Mouse (Mus musculus) T-helper 2 cell (primary cell): ENCODE results near the gene Hgfac.

Source experiments
- in situ Hi-C: fragments of 300-600 bp; cut with MboI, MseI; formaldehyde crosslinking; loops from one replicate; pipeline ENCODE4 v1.15.1; 2025; ENCODE audit warnings: high pct_unique_total_duplicates

Hgfac gene

DNA sequence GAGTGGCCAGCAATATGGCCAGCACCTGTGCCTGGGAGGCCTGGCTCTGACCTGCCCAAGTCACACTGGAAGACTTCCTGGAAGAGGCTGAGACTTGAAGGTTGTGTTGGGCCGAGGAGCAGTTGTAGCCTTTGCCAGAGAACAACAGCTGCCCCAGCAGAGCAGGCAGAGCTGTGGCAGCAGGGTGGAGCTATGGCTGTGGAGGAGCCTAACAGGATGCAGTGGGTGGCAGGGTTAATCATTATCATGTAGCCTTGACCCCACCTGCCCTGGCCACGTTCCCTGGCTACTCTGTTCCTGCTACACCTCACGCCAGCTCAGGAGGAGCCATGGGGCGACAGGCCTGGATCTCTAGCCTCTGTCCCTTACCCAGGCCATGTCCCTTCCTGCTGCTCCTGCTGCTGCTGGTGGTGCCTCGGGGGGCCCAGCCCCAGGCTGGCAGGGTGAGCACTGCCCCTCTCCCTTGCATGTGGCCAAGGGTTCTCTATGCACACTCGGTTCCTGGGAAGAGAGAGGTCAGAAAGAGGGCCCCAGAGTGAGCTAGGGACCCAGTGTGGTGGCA is at the start of gene Hgfac:
Gene Hgfac, plus strand, starts transcription at position 242 of the 562 bp plus-strand sequence.
- in situ Hi-C loops = no loop called here

DNA sequence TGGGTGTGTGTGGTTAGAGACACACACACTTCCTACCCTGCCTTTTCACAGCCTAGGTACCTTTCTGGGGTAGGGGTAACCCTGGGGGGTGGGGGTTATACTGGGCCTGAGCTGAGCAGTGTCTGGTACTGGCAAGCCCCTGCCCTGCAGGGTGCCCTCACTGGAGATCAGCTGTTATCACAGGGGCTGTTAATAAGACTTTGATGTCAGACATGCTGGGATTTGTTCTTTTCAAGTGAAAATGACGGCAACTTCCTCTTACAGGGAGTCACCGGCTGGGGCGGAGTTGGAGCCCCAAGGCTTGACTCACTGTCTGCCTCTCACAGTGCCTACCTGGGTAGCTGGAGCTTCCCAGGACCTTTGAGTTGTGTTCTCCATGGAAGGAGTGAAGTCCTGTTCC is 42.6 kb upstream of the Hgfac start:
- in situ Hi-C loops = no loop called here

DNA sequence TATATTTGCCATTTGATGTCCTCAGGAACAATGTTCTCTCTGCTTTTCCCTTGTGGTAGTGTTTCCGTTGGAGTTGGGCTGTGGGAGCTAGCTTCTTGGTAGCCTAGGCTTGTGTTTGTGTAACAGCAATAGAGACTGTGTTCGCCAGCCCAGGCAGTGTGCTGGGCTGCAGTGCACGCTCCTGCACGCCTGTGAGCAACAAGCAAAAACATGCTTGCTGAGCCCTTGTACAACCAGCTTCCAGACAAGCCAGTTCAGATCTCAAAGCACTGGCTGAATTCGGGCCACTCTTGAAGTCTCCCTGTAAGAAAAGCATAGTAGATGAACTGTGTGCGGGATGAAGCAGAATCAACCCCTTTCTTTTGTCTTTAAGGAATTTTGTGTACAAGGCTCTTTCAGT is 42.0 kb upstream of the Hgfac start:
- in situ Hi-C loops = no loop called here

DNA sequence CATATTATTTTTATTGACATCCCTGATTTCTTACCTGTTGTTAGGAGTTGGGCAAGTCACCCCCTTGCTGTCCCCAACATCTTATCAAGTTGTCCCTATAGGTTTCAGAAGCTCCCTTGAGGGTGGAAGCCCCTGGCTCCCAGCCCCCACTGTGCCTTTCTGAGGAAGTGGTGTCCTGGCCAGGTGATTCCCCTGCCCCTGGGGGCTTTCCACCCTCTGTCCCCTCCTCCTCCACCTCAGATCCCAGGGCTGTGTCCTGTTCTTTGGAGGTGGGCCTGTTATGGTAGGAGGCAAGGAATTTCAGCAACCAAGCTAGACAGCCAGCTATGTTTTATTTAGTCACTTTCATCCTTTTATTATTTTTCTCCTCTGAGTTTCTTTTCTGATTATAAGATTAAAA is 41.0 kb upstream of the Hgfac start:
- in situ Hi-C loops = loop anchor here (10.0 kb wide), 1 partner anchor 1304 kb away; no protein-coding TSS in a partner anchor

DNA sequence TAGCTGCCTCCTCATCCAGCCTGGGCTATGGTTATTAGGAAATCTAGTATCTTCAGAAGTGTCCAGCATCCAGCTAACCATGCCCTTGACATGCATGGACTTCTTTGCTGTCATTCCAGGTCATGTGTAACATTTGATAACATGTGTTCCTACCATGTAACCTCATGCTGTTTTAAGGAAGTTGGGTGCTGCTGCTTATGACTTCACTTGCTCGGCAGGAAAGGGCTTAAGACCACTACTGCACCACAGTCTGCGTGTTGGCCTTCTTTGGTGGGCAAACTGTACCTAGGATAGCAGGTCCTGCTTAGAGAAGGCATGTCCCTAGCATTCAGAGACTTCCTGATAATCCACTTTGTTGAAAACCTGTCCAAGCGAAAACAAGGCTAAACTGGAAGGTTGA is 40.2 kb upstream of the Hgfac start:
- in situ Hi-C loops = loop anchor here (10.0 kb wide), 1 partner anchor 1304 kb away; no protein-coding TSS in a partner anchor

DNA sequence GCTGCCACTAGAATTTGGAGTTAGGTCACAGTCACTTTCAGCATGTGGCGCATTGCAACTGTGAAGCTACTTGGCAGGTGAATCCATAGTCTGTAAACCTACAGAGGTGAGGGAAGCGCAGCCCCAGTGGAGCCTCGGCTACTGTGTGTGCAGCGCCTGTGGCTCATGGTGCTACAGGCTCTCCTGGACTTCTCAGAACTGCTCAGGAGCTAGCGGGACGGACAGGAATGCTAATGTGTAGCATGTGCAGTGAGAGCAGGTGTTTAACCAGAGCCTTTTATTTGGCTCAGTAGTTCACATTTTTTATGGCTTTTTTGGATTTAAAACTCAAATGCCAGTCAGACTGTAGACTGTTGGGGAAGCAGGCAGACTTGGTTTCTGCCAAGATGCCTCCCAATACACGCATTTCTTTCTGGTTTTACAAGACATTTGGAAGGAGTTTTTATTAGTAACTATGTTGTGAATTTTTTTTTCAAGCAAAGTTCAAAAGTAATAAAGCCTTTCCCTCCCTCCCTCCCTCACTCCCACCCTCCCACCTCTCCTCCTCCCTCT is 37.6 kb upstream of the Hgfac start:
- in situ Hi-C loops = loop anchor here (10.0 kb wide), 1 partner anchor 1301 kb away; no protein-coding TSS in a partner anchor

DNA sequence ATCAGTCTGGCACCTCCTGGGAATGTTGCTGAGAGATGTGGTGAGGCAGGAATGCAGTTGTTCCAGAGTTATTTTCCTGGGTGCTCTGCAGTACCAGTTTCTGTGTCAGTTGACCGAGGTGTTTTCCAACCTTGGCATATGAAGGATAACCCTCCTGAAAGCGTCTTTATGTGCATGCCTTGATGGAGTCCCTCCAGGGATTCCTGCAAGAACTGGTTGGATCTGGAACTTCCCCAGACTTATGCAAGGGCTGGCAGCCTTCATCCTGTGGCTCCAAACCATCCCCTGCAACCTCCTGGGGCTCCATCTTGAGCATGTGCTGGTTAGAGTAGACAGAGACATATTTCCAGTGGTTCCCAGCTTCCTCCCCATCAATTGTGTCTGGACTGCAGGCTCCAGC is 36.5 kb upstream of the Hgfac start:
- in situ Hi-C loops = loop anchor here (10.0 kb wide), 1 partner anchor 1300 kb away; no protein-coding TSS in a partner anchor

DNA sequence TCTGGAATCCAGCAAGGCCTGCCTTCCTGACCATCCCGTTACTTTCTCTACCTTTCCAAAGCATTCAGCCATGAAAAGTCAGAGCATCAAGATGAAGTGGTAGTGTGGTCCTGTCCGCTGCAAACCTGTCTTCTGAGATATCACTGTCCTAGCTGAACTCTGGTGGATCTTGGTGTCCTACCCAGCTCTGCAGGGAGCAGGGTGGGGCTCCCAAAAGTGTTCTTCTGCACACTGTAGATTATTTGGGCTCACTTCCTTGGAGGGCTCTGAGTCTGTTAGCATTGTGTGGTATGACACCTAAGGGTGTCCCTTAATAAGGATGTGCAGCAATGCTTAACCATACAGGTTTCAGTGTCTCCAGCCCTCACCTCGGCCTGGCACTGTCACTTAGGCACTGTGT is 35.6 kb upstream of the Hgfac start:
- in situ Hi-C loops = loop anchor here (10.0 kb wide), 1 partner anchor 1299 kb away; no protein-coding TSS in a partner anchor

DNA sequence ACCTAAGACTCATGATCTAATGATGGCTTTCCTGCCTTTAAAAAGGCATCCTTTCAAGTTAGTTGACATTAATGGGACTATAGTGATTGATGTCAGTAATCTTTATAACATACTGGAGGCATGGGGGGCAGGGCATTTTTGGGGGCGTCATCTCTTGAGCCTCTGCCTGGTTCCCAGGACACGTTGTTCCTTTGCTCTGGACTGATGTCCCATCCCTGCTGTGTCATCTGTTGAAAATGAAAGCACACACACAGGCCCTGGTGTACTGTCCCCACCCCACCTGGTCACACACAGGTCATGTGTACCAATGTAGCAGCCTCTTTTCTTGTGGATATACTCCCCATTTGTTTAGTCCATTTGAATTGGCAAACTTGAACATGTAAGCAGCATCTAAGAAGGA is 34.7 kb upstream of the Hgfac start:
- in situ Hi-C loops = loop anchor here (10.0 kb wide), 1 partner anchor 1298 kb away; no protein-coding TSS in a partner anchor

DNA sequence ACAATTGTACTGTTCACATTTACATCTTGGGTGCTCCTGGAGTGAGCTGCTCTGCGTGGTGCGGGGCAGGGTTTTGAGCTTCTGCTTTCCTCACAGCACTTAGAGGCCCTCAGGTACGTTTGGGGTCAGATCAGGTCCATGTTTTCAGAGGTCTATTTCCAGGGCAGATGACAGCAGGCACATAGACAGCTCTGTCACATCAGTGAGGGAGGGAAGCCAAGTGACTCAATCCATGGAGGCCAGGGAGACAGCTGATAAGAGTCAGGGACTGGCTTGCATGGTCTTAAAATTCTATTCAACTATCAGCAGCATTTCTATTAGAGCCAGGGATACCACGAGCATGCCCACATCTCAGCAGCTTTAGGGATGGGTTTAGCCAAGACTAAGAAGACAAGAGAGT is 32.1 kb upstream of the Hgfac start:
- in situ Hi-C loops = loop anchor here (10.0 kb wide), 1 partner anchor 1296 kb away; no protein-coding TSS in a partner anchor

DNA sequence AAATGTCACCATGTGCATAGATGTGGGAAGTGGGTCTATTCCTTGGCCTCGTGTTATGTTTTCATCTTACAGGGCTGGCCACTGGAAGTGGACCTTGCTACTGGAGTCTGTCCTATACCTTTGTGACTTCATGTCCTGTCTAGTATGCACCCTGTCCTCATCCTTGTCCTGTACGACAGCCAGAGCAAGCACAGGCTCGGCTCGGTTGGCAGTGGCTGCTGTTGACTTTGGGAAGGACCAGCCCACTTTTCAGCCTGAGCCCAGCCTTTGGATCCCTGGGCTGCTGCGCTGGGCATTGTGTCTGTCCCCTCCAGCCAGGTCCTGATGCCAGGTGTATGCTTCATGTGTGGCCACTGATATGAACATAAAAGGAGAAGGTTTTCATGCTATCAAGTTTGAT is 30.7 kb upstream of the Hgfac start:
- in situ Hi-C loops = no loop called here

DNA sequence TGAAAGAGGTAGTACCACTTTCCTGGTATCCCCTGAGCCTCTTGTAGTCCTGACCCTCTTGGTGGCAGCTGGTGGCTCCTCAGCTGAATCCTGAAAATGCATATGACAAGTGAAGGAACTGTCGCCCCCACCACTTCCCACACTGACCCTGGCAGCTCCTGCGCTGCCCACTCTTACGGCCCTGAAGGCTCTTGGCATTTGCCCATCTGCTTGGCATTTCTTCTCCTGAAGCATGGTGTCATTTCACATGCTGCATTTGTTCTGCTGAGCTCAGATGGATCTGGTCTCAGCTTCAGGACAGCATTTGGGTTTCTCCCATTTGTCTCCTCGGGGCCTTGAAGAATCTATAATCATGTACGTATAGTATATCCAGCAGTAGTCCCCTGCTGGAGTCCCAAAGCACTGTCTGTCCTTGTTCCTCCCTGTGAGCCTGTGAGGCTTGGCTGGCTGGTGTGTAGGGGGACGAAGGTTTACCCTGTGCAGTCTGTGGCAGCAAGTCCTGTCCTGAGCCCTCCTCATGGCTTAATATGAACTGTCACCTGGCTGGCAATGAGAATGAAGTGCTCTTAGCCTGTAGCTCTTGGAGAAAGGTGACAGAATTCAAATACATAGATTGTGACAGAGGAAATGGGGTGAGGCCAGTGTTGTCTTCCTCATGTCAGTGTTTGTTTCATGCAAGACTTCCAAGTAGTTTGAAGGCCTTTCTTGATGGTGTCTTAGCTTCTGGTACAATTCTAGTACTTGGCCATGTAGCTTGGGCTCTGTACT is 30.0 kb upstream of the Hgfac start:
- in situ Hi-C loops = no loop called here

DNA sequence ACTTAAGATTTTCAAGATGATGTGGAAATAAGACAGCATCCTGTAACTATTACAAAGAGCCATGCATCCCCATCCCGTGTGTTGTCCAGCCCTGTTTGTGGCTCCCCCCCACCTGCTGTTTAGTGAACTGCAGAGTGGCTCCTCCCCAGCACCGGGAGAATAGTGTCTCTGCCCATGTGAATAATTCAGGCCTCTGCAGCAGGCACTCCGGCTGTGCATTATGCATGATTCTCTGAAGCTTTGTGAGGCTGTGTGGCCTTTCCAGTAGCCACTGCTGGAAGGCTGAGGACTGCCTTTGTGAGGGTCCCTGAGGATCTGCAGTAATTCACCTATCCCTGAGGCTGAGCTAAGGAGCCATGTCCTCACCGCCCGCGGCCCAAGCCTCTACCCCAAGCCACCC is 27.3 kb upstream of the Hgfac start:
- in situ Hi-C loops = no loop called here

DNA sequence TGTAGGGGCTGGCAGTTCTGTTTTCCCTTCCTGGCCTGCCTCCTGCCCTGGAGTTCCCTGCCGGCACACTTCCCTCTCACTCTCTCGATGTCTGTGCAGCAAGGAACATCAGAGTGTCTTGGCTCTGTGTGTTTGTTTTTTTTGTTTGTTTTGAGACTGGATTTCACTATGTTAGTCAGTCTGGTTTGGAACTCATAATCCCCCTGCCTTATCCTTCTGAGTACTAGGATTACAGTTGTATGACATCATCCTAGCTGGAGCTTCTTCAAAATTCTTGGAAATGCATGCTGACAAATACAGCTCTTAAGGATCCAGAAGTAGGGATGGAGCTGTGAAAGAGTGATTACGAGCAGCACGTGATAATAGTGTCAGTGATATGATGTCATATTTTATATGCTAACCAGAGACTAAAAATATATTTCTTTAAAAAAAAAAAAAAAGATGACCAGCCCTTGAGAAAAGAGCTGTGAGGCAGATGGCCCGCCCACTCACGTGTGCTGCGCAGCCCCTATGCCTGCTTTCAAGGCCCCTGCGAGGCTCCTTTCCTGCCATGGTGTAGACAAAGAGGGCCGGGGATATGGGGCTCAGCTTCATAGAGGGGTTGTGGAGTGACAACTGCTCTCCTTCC is 21.5 kb upstream of the Hgfac start:
- in situ Hi-C loops = no loop called here

DNA sequence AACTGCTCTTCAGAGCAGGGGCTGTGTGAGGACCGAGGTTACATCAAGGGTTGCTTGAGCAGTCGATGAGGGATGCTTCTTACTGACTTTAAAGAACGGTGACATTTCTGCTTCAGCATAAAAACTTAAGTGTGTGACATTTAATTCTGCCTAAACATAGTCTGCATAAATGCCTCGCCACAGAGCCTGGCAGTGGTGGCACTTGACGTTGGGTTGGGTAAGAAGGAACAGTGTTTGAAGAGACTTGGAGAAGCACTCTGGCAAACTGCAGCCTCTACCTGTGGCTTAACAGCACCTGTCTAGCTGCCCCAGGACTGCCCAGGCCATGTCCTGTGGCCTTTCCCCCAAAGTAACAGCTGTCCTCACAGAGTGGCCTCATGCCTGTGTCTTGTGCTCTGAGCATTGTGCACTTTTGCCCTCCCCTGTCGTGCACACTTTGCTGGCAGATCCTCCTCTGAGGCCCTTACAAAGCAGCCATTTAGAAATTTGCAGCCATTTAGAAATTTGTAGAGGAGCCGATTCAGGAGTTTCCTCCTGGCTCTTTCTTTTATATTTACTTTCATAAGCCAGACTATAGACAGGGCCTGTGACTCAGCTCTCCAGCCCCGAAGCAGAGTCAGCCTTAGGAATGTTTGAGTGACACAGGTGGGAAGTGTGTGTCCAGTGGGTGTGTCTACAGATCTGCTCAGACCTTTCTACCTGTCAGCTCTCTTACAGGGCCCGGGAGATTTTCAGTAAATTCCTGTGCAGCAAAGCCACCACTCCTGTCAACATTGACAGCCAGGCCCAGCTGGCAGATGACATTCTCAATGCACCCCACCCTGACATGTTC is 20.7 kb upstream of the Hgfac start:
- in situ Hi-C loops = no loop called here

DNA sequence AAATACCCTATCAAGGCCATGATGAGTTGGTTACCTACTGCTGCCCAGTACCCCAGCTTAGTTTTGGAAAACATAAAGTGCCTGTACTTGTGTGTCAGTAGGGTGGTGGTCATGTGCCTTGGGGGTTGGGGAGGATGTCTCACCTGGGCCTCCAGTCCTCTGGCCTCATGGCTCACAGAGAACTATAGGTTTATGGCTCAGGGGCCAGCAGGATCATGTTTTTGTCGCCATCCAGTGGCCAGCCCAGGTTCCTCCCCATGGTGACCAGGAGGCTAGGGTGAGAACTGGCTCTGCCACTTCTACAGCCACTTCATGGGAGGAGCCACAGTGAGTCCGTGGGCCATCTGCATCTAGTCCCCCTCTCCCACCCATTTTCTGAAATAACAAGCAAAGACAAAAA is 16.3 kb upstream of the Hgfac start:
- in situ Hi-C loops = loop anchor here (5.0 kb wide), 1 partner anchor 38 kb away; no protein-coding TSS in a partner anchor

DNA sequence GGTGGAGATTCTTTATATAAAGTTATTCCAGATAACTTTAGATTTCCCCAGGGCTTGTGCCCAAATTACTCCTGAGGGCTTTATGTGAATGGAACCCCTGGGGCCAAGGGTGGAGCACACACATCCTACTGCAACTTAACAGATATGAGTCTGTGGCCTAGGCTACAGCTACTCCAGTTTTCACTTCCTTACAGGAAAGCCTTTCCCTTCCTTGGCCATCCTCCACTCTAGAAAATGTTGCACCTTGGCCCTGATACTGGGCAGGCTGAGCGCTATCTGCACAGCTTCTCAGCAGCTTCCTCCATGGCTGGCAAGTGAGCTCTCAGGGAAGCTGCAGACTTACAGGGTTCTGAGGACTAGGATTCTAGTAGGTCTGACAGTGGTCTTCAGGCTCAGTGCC is 12.0 kb upstream of the Hgfac start:
- in situ Hi-C loops = loop anchor here (5.0 kb wide), 1 partner anchor 42 kb away; no protein-coding TSS in a partner anchor

DNA sequence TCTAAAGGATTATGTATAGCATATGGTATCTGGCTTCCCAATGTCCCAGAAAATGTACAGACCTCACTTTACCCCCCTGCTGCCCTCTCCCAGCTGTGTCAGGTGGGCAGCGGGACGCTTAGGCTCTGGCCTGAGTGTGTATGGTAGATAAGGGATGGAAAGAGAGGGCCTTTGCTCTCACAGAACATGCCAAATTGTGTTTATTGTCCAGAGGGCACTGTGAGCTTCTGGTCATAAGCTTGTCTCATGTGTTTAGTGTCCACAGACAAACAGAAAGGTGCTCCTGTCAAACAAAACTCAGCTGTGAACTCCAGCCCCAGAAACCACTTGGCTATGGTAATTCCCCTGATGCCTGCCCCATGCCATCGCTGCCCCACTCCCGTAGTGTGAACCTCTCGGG is 11.6 kb upstream of the Hgfac start:
- in situ Hi-C loops = loop anchor here (5.0 kb wide), 1 partner anchor 42 kb away; no protein-coding TSS in a partner anchor

DNA sequence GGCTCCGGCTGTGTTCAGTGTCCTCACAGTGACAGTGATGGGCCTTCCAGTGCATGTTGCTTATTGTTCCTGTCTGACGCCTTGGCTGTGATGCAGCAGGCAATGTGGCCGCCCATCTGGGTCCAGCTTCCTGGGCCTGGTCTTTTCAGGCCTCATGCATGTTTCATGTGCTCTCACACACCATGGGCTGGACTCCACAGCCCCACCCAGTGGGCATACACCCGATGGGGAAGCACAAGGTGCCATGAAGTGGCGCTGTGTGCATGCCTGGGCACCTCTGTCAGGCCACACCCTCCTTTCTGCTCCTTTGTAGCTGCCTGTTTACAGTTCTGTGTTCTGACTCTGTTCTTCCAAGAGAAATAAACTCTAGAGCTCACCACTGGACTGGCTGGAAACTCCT is 8.2 kb upstream of the Hgfac start:
- in situ Hi-C loops = no loop called here

DNA sequence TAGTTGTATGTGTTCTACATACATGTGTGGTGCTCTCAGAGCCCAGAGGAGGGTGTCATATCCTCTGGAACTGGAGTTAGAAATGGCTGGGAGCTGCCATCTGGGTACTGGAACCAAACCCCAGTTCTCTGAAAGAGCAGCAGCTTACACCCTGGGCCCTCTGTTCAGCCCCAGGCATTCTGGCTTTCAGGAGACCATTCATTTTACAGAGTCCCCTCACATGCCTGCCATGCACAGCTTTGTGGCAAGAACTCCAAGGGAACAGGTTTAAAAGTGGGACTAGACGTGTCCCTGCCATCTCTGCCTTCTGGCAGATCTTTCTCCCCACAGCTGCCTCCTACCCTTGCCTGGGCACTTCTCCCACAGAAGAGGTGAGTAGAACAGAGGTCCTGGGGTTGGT is 7.7 kb upstream of the Hgfac start:
- in situ Hi-C loops = no loop called here

DNA sequence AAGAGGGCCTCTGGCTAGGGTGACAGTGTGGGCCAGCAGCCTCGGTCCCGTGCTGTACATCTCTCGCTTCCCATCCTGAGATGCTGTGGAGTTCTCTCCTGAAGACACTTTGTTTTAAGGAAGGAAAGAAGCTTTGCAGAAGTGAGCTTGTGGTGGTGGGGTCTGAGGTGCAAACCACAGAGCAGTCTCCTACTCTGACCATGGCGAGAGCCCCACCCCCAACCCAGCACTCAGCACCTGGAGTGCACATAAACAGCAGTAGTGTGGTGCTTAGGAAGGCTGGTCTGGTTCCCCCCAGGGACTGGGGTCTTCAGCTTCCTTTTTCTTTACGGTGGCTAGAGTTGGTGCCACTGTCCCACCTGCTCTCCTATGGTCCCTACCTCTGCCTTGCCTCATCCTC is 6.2 kb upstream of the Hgfac start:
- in situ Hi-C loops = no loop called here
